Mouse (Mus musculus): ENCODE results near the gene Lmna. TPM values are rescaled to one million over a fixed set of nuclear protein-coding genes. Genes with fewer than 3 reads are reported as not detected.

Gene Lmna
- polyA plus RNA-seq (2016; fragmentation: Nextera tagmentation; extraction: Ambion mirVana) = 189 TPM in 2 replicates

DNA sequence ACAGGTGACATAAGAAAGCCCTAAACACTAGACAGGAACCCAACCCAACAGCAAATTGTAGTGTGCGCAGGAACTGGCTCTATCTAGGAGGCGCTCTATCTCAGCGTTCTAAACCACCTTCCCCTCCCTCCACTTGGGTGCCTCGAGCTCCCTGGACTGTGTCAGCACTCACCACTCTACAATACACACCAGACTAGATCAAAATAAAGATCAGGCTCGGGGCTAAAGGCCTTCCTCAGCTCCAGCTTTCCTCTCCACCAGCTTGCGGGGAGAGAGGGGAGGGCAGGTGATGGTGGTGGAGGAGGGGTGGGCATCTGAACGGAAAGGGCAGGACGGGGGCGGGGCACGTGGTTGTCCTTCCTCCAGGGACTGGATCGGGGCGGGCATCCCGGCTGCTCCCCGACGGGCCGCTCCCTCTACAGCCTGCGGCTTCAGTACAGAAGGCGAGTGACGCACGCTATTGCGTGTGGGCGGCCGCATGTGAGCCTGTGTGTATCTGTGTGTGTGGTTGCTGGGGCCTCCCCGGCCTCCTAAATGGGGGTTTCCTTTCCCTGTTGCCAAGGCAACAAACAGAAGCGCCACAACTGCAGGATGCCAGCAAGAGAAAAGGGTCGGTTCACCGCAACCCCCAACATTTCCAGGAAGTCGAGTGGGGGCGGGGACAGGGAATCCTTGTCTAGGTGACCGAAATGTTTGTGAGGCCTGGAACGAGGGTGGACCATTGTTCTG, at the start of gene Lmna:
Lmna (minus strand) TSS at position 265 of the 729 bp plus-strand sequence.
- ATAC-seq = peak; percentile 91
- Histone ChIP-seq H3K4me1 (peaks cover 88% of the 10 kb centered on the region), H3K27me3 (replicated peaks) (peaks cover 8% of the 10 kb centered on the region), H3K9ac (peak within 1 kb of the TSS; percentile 70), H3K4me2 (peak within 1 kb of the TSS; percentile 84), H3K4me3 (peak within 1 kb of the TSS; percentile 53), H3K27ac (peak within 1 kb of the TSS; percentile 77), H3K36me3 (no peaks in the 10 kb centered on the region), H3K9me3 (replicated peaks) (no peaks in the 10 kb centered on the region)
- under 1% methylated on average over 31 of the region's 31 CpGs for WGBS (ENCODE audit: insufficient replicate concordance)

DNA sequence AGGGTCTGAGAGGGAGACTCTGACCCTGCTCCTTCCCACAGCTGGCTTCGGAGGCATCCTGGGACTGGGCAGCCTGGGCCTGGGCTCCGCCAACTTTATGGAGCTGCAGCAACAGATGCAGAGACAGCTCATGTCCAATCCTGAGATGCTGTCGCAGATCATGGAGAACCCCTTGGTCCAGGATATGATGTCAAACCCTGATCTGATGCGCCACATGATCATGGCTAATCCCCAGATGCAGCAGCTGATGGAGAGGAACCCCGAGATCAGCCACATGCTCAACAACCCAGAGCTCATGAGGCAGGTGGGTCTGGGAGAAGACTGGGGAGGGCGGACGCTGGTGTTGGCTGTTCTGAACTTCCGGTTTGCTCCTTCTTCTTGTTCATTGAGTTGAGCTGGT, 46.9 kb upstream of the Lmna start:
- Histone ChIP-seq H3K27ac (no peak overlapping the region), H3K4me1 (peaks cover 23% of the 10 kb centered on the region), H3K9me3 (replicated peaks) (no peaks in the 10 kb centered on the region), H3K36me3 (peaks cover 62% of the 10 kb centered on the region), H3K4me2 (no peak overlapping the region), H3K27me3 (replicated peaks) (no peaks in the 10 kb centered on the region), H3K4me3 (no peak overlapping the region), H3K9ac (no peak overlapping the region)
- 83% methylated on average over 8 of the region's 8 CpGs for WGBS (ENCODE audit: insufficient replicate concordance)
- no peak for ATAC-seq

- Histone ChIP-seq H3K9me3 (replicated peaks) (no peaks in the 10 kb centered on the region), H3K27me3 (replicated peaks) (no peaks in the 10 kb centered on the region), H3K36me3 (peaks cover 53% of the 10 kb centered on the region), H3K9ac (no peak overlapping the region), H3K4me1 (peaks cover 32% of the 10 kb centered on the region), H3K27ac (no peak overlapping the region), H3K4me2 (0 out of 2 replicates have a peak overlapping the region, but pooled peaks have one; percentile 99), H3K4me3 (no peak overlapping the region)
- 92% methylated on average over 6 of the region's 6 CpGs for WGBS (ENCODE audit: insufficient replicate concordance)
- ATAC-seq = no peak
These were observed 46.0 kb upstream of the Lmna start for GRCm38 (mm10) chr3:88555731-88556130.

GRCm38 (mm10) chr3:88555069-88555605, 45.4 kb upstream of the Lmna start:
- H3K27ac ChIP-seq = 0 out of 2 replicates have a peak overlapping the region, but pooled peaks have one; percentile 3
- no peak for ATAC-seq
- 91% methylated on average over 5 of the region's 5 CpGs for WGBS (ENCODE audit: insufficient replicate concordance)
- no peaks in the 10 kb centered on the region for H3K27me3 ChIP-seq (replicated peaks)
- peak overlapping the region; percentile 99 for H3K4me2 ChIP-seq
- H3K9me3 ChIP-seq (replicated peaks) = no peaks in the 10 kb centered on the region
- 0 out of 2 replicates have a peak overlapping the region, but pooled peaks have one; percentile 94 for H3K9ac ChIP-seq
- H3K4me3 ChIP-seq = 0 out of 2 replicates have a peak overlapping the region, but pooled peaks have one; percentile 84
- H3K36me3 ChIP-seq = peaks cover 47% of the 10 kb centered on the region
- H3K4me1 ChIP-seq = peaks cover 38% of the 10 kb centered on the region

GRCm38 (mm10) chr3:88553880-88554586, 44.3 kb upstream of the Lmna start:
- Histone ChIP-seq H3K9me3 (replicated peaks) (no peaks in the 10 kb centered on the region), H3K9ac (peak overlapping the region; percentile 94), H3K4me3 (peak overlapping the region; percentile 84), H3K4me1 (peaks cover 42% of the 10 kb centered on the region), H3K27ac (peak overlapping the region; percentile 93), H3K4me2 (peak overlapping the region; percentile 99), H3K27me3 (replicated peaks) (no peaks in the 10 kb centered on the region), H3K36me3 (peaks cover 40% of the 10 kb centered on the region)
- WGBS (ENCODE audit: insufficient replicate concordance) = 3% methylated on average over 41 of the region's 41 CpGs
- peak; percentile 16 for ATAC-seq

GRCm38 (mm10) chr3:88553525-88553879, 43.7 kb upstream of the Lmna start, which contains the start of gene Ubqln4:
Gene Ubqln4 (plus strand): TSS chr3:88553758.
- Histone ChIP-seq H3K4me3 (peak within 1 kb of the TSS; percentile 84), H3K4me1 (peaks cover 42% of the 10 kb centered on the region)
- WGBS (ENCODE audit: insufficient replicate concordance) = under 1% methylated on average over 36 of the region's 37 CpGs

DNA sequence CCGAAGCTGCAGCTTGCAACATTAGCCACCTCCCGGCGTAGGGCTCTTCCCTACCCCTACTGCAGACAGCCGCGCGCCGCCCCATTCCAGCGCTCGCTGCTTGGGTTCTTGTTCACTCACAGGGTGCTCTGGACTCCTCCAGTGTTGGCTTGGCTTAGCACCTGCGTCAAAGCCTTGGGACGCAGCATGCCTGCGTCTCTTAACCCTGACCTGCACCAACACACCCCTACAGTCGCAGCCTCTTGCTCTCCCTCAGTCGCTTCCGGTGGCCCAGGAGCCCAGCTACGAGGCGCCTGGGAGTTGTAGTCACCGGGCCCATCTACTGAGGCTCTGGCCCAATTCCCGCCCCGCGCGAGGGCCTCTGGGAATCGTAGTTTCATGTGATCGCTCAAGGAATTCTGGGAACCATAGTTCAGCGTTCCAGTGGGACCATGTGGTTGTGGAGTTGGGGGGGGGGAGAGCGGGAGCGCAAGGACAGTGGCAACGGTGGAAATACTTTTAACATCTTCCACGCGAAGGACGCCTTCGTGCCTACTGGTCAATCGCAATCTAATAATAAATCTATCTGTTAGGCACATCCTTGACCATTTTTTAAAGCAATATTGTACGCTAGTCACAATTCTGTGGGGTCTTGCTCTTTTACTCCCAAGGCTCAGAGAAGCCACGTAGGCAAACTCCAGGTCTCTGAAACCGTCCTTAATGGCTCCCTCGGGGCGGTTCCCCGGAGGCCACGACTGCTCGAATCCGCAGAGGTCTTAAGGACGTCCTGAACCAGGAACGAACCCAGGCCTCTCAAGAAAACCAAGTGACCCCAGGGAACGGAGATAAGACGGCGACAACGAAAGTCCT, 43.1 kb upstream of the Lmna start, which contains the start of gene Lamtor2:
Lamtor2 (minus strand) TSS at position 399 of the 849 bp plus-strand sequence.
- peaks cover 42% of the 10 kb centered on the region for H3K4me1 ChIP-seq
- peak within 1 kb of the TSS; percentile 94 for H3K9ac ChIP-seq
- H3K4me3 ChIP-seq = peak within 1 kb of the TSS; percentile 84
- 2% methylated on average over 48 of the region's 48 CpGs for WGBS (ENCODE audit: insufficient replicate concordance)
- ATAC-seq = peak; percentile 90
- no peaks in the 10 kb centered on the region for H3K27me3 ChIP-seq (replicated peaks)
- H3K27ac ChIP-seq = peak within 1 kb of the TSS; percentile 93
- peaks cover 28% of the 10 kb centered on the region for H3K36me3 ChIP-seq
- H3K4me2 ChIP-seq = peak within 1 kb of the TSS; percentile 99
- H3K9me3 ChIP-seq (replicated peaks) = no peaks in the 10 kb centered on the region

More at GRCm38 (mm10) chr3:88553525-88553879, 43.7 kb upstream of the Lmna start, which contains the start of gene Ubqln4:
- H3K9ac ChIP-seq = peak within 1 kb of the TSS; percentile 94
- H3K27ac ChIP-seq = peak within 1 kb of the TSS; percentile 93
- peaks cover 34% of the 10 kb centered on the region for H3K36me3 ChIP-seq
- H3K27me3 ChIP-seq (replicated peaks) = no peaks in the 10 kb centered on the region
- peak; percentile 81 for ATAC-seq
- H3K9me3 ChIP-seq (replicated peaks) = no peaks in the 10 kb centered on the region
- peak within 1 kb of the TSS; percentile 99 for H3K4me2 ChIP-seq

- 12% methylated on average over 16 of the region's 16 CpGs for WGBS (ENCODE audit: insufficient replicate concordance)
These were observed 42.4 kb upstream of the Lmna start for GRCm38 (mm10) chr3:88552082-88552645.

GRCm38 (mm10) chr3:88551586-88551985, 41.8 kb upstream of the Lmna start:
- peak overlapping the region; percentile 99 for H3K4me2 ChIP-seq
- peak overlapping the region; percentile 84 for H3K4me3 ChIP-seq
- no peaks in the 10 kb centered on the region for H3K27me3 ChIP-seq (replicated peaks)
- H3K9ac ChIP-seq = peak overlapping the region; percentile 94
- H3K4me1 ChIP-seq = peaks cover 54% of the 10 kb centered on the region
- no peaks in the 10 kb centered on the region for H3K9me3 ChIP-seq (replicated peaks)
- peaks cover 15% of the 10 kb centered on the region for H3K36me3 ChIP-seq
- peak overlapping the region; percentile 93 for H3K27ac ChIP-seq
- 63% methylated on average over 4 of the region's 4 CpGs for WGBS (ENCODE audit: insufficient replicate concordance)
- no peak for ATAC-seq

More at GRCm38 (mm10) chr3:88552082-88552645, 42.4 kb upstream of the Lmna start:
- no peak for ATAC-seq
- Histone ChIP-seq H3K4me2 (peak overlapping the region; percentile 99), H3K4me1 (peaks cover 48% of the 10 kb centered on the region), H3K9me3 (replicated peaks) (no peaks in the 10 kb centered on the region), H3K4me3 (peak overlapping the region; percentile 84), H3K36me3 (peaks cover 21% of the 10 kb centered on the region), H3K9ac (peak overlapping the region; percentile 94), H3K27ac (peak overlapping the region; percentile 93), H3K27me3 (replicated peaks) (no peaks in the 10 kb centered on the region)

GRCm38 (mm10) chr3:88548180-88548917, 38.6 kb upstream of the Lmna start, which contains the start of gene Rab25:
Gene Rab25 (minus strand): TSS chr3:88548300.
- 72% methylated on average over 18 of the region's 18 CpGs for WGBS (ENCODE audit: insufficient replicate concordance)
- no peaks in the 10 kb centered on the region for H3K27me3 ChIP-seq (replicated peaks)
- peaks cover 3% of the 10 kb centered on the region; the same call in 1 of the 2 replicates for H3K36me3 ChIP-seq
- no peak within 1 kb of the TSS for H3K4me2 ChIP-seq
- H3K9me3 ChIP-seq (replicated peaks) = no peaks in the 10 kb centered on the region
- H3K4me1 ChIP-seq = peaks cover 51% of the 10 kb centered on the region
- ATAC-seq = no peak
- H3K27ac ChIP-seq = no peak within 1 kb of the TSS
- H3K4me3 ChIP-seq = no peak within 1 kb of the TSS
- H3K9ac ChIP-seq = no peak within 1 kb of the TSS
